Mouse (Mus musculus) thymus, postnatal 36 days (tissue): Measurements from ENCODE around the gene Gm14409.
"Not testable (repeated sequence)": the region's sequence is repeated elsewhere in the genome, so short reads cannot be mapped to it uniquely, and the experiment has no call there.

Experiments
- DNase-seq, 2 experiments: peaks; one replicate each; pipeline ENCODE4 v3.0.0; 2022; ENCODE audit warnings: mixed read lengths in 2 of 2

Gene Gm14409

DNA sequence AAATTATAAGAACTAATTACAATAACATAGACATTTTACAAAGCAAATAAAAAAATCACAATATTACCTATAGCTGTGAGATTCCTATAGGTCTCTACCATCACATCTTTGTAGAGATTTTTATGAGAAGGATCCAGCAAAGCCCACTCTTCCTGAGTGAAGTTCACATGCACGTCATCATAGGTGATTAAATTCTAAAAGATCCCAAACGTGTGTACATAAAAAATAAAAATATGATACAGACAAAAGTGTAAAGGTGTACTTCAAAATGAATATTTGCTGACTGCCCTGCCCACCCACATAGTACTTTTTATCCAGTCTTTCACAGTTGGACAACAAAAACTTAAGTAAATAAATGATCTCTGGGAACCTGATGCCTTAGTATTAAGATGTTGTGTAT lies at the start of gene Gm14409:
TSS of gene Gm14409 (minus strand) at position 101 of the 400 bp plus-strand sequence.
- not testable (repeated sequence) for DNase-seq

DNA sequence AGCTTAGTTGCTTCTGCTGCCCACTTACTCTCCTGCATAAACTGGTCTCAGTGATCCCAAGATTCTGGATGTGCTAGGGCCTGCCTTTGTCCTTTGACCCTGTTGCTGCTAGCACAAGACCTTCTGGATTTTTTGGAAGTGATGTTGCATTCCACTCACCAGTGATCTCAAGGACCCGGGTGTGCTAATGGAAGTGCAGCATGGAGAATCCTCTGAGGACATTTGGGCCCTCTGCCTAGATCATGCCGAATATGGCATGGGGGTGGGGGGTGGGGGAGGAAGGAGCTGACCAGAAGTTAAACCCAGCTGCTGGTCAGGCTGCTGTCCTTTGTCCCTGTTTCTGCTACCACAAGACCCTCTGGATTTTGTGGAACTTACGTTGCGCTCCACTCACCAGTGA lies 42.8 kb upstream of the Gm14409 start:
- DNase-seq, result not testable (repeated sequence)

DNA sequence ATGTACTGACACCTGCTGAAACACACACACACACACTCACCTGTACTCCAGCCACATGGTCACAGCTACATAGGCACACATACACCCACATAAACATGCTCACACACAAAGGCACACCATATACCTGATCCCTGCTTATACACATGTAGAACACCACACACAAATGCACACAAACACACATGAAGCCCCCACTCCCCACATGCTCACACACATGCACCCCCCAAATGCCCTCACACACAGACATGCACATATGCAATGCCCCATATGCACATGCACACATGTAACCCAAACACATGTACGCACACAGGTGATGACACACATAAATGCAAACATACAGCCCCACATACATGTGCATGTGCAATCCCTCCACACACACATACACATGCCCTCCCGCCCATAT lies 38.1 kb upstream of the Gm14409 start:
- not testable (repeated sequence) for DNase-seq

DNA sequence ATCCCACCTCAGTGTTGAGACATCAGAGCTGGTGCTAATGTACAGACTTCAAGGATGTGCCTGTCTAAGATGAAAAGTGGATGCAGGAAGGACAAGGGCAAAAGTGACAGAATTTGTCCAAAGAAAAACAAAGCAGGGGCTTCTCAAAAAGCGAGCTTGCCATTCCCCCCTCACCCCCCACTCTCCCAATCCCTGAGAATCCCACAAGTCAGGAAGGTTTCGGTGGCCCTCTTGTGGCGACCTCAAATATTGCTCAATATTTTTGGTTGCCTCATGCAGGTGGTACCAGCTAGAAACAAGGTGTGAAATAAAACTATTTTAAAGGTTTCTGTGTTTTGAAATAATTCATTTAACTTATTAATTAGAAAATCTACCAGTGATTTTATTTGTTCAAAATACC lies 16.9 kb upstream of the Gm14409 start:
- DNase-seq, result not testable (repeated sequence)

DNA sequence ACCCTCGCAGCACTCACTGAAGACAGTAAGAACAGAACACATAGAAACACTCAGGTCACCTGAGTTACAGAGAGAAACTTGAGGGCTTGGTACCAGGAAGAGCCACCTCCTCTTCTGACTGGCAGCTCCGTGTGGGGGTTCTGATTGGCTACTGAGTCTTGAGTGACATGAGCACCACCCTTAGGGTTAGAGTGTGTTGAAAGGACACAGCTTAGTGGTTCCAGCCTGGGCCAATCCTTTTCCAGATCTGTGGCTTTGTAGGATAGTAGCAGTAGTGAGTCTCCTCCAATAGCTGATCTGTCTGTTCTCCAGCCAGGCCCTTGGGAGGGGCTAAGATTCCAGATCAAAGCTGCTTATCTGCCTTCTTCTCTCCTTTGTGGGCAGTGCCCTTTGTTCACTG lies 10.9 kb upstream of the Gm14409 start:
- not testable (repeated sequence) for DNase-seq

DNA sequence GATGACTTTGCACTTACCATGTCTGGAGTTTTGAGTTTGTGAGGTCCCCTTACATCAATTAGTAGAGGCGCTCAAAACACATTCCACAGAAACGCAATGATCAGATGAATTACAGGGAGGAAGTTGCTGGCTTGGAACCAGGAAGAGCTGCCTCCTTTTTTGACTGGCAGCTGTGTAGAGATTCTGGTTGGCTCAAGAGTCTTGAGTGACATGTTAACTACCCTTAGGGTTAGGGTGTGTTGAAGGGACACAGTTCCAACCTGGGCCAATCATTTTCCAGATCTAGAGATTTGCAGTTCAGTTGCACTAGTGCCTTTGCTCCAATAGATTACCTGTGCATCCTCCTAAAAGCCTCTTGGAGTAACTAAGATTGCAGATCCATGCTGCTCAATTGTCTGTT lies 5.4 kb upstream of the Gm14409 start:
- DNase-seq, result not testable (repeated sequence)

DNA sequence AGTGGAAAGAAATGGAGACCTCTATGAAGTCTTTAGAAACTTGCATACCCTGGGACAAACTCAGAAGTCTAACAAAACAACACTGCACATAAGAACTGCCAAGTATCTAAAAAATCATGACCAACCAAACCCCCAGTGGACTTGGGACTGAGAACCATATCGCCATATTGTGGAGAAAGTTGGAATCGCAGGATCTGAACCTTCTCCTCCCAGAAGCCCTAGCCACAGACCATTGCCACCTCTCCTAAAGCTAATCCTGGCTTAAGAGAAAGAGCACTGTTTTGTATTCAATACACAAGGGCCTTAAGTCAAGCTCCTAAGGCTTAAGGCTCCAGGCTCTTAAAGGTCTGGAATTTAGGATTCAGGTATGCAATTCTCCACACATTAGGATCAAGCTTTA lies 19.4 kb downstream of the Gm14409 start:
- not testable (repeated sequence) for DNase-seq

DNA sequence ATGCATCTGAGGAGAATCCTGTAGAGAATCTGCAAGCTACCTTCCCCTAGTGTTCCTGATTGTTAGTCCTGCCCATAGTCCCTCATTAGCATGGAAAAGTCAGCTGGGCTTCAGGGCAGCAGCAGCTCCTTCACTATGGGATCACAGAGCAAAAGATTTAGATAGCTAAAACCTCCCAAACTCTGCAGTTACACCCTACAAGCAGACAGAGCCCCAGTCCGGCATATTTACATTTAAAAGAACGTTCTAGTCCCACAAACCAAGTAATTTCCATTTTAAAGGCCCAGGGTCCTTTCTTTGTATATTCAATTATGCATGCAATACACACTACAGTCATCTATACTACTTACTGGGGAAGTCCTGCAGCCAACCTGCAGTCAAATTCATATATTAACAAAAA lies 36.4 kb downstream of the Gm14409 start:
- DNase-seq, result not testable (repeated sequence)
